ENCODE assay signal across 18 mouse cellular contexts in genomic region chr11:54533834-54534233, GRCm38 (mm10). TPM values are rescaled to one million over a fixed set of nuclear protein-coding genes. Genes with fewer than 3 reads are reported as not detected.
DNase-seq lines count a peak whose midpoint lies in the region; ATAC-seq and TF ChIP-seq lines count a peak whose summit lies in the region.
"Had no signal": no experiment of that assay in that cellular context is flagged by ENCODE, and none has a peak within 500 bp of the region (broad histone marks: within the 10 kb centered on the region; RNA-seq: fewer than 3 reads in every experiment).

No protein-coding gene starts in this region.

- no peak overlapping the region for H3K27ac ChIP-seq in cerebellum, adult 2 months (ENCODE audit: insufficient read depth, low read length)
- H3K27ac ChIP-seq: gastrocnemius, adult 2 months; heart, adult 2 months; limb, embryonic 10.5 days; liver, embryonic 12.5 days; midbrain, embryonic 10.5 days; neural tube, embryonic 13.5 days had no signal

- no peak for TF ChIP-seq POLR2A in cerebellum, adult 2 months (IDR thresholded peaks at IDR 0.05; ENCODE audit: borderline replicate concordance, insufficient read depth, low read length)

- ATAC-seq in megakaryocyte progenitor cell, adult 5-6 weeks (replicated peaks; ENCODE audit: poor library complexity), result peak; percentile 56
- ATAC-seq in megakaryocyte-erythroid progenitor cell, adult 5-6 weeks (replicated peaks; ENCODE audit: low FRiP score, low TSS enrichment, poor library complexity, severe bottlenecking), result no peak
- ATAC-seq: forebrain, postnatal 0 days; liver, embryonic 12.5 days had no signal

- H3K4me1 ChIP-seq in cerebellum, adult 2 months (ENCODE audit: control insufficient read depth, insufficient read depth, low read length), result no peaks in the 10 kb centered on the region; the same call in 1 of the 2 replicates
- H3K4me1 ChIP-seq: limb, embryonic 10.5 days had no signal

- WGBS in cerebellum, adult 2 months, result 79% methylated on average over 2 of the region's 2 CpGs

- DNase-seq in heart, adult 11 months, result peak; percentile 60
- DNase-seq in heart, adult 9 months (ENCODE audit: low spot score in 2 of 2), result no peak
- peak; percentile 23 to 39 for DNase-seq in B cell, adult 2 months
- peak; percentile 62 for DNase-seq in T-cell, adult 2 months (ENCODE audit: low spot score)
- no peak for DNase-seq in cerebellum, adult 2 months
- no peak for DNase-seq in adrenal gland, adult 8-10 months
- DNase-seq: cerebellum, adult 9-10 months; forebrain, postnatal 0 days; gastrocnemius, adult 2 months; heart, adult 2 months; kidney, adult 9 months; kidney, postnatal 4 days had no signal

- no peaks in the 10 kb centered on the region for H3K27me3 ChIP-seq in cerebellum, adult 2 months (ENCODE audit: control insufficient read depth, insufficient read depth, low read length)
- H3K27me3 ChIP-seq: liver, embryonic 12.5 days; neural tube, embryonic 13.5 days had no signal

- TF ChIP-seq CTCF in cerebellum, adult 2 months (IDR thresholded peaks at IDR 0.05; ENCODE audit: borderline replicate concordance, insufficient read depth, low read depth, low read length), result no peak

- H3K4me3 ChIP-seq in cerebellum, adult 2 months (replicated peaks; ENCODE audit: insufficient read depth, low read depth, low read length), result no peak overlapping the region
- H3K4me3 ChIP-seq: gastrocnemius, adult 2 months; heart, adult 2 months; limb, embryonic 10.5 days; liver, embryonic 12.5 days; midbrain, embryonic 10.5 days; neural tube, embryonic 13.5 days had no signal

RNA-seq across cellular contexts. Expression of gene Rapgef6, which starts 11.2 kb away (rescaled TPM):
- 53.3 and 61.0 TPM in 2 replicates for total RNA-seq in megakaryocyte progenitor cell, adult 5-6 weeks (2015)
- total RNA-seq in megakaryocyte progenitor cell, adult 5-6 weeks (2017), result 46.9 and 63.7 TPM in 2 replicates
- 47.6 and 60.7 TPM in 2 replicates for total RNA-seq in megakaryocyte-erythroid progenitor cell, adult 5-6 weeks (2014; fragmentation: Nextera tagmentation)
- 59.0 and 68.2 TPM in 2 replicates for total RNA-seq in megakaryocyte-erythroid progenitor cell, adult 5-6 weeks (2017)
- polyA plus RNA-seq in cerebellum, adult 2 months (2012; rRNA removed), result 24.2 and 25.1 TPM in 2 replicates
- 10 to 100 TPM; 26.5 to 40.6 (median 34.5) TPM for total RNA-seq in adrenal gland, adult 8-10 months (2022)

Comparison
In these comparisons a context has a peak if more than half of its experiments do, and no peak if none do; other contexts are left out.
1. DNase-seq: peak in heart, adult 11 months (single experiment), B cell, adult 2 months (2 of 2) and T-cell, adult 2 months (single experiment); none in heart, adult 9 months (0 of 2), cerebellum, adult 2 months (0 of 2) and adrenal gland, adult 8-10 months (single experiment).